Mouse (Mus musculus) heart, adult 2 months (tissue): ENCODE measurements around the gene Wnt7b. TPM values are rescaled to one million over a fixed set of nuclear protein-coding genes. Genes with fewer than 3 reads are reported as not detected.

Experiments
- DNase-seq, 2 experiments: peaks; one replicate each; pipeline ENCODE4 v3.0.0; 2021
- H3K27ac ChIP-seq: fragments of 200-600 bp; 2 replicates; pipeline ENCODE4 v1.8.1; 2022
- H3K27me3 ChIP-seq: fragments of 200-500 bp; 2 replicates; pipeline ENCODE4 v1.6.1; 2012; ENCODE audit warnings: mild to moderate bottlenecking, low read length, inconsistent platforms, mixed read lengths; ENCODE audit not compliant: control insufficient read depth, insufficient read depth
- H3K36me3 ChIP-seq: fragments of 200-500 bp; 2 replicates; pipeline ENCODE4 v1.6.1; 2012; ENCODE audit warnings: low read length, inconsistent platforms; ENCODE audit not compliant: control insufficient read depth, insufficient read depth
- H3K4me1 ChIP-seq: fragments of 200-500 bp; 2 replicates; pipeline ENCODE4 v1.6.1; 2011; ENCODE audit warnings: low read length; ENCODE audit not compliant: control insufficient read depth, insufficient read depth
- H3K4me3 ChIP-seq: fragments of 200-600 bp; 2 replicates; pipeline ENCODE4 v1.8.1; 2022
- H3K79me2 ChIP-seq: fragments of 200-500 bp; replicated peaks from 2 replicates; pipeline ENCODE4 v1.6.1; 2012; ENCODE audit warnings: mild to moderate bottlenecking, inconsistent platforms, low read length, moderate library complexity, mixed read lengths; ENCODE audit not compliant: control insufficient read depth, insufficient read depth
- H3K9ac ChIP-seq: fragments of 200-500 bp; 2 replicates; pipeline ENCODE4 v1.6.1; 2012; ENCODE audit warnings: low read depth, mild to moderate bottlenecking, control low read depth, inconsistent platforms, low read length, mixed read lengths
- CTCF ChIP-seq: fragments of 200-600 bp; IDR thresholded peaks from 2 replicates; pipeline ENCODE4 v1.8.1; 2022; ENCODE audit warnings: antibody characterized with exemption, mild to moderate bottlenecking, moderate library complexity
- EP300 ChIP-seq: fragments of 200-500 bp; IDR thresholded peaks from 2 replicates; pipeline ENCODE4 v1.6.1; 2011; ENCODE audit warnings: low read depth, low read length, control low read depth; ENCODE audit not compliant: insufficient read depth
- POLR2A ChIP-seq: fragments of 200-500 bp; IDR thresholded peaks from 2 replicates; pipeline ENCODE4 v1.6.1; 2011; ENCODE audit warnings: mild to moderate bottlenecking, low read depth, low read length, control low read depth; ENCODE audit not compliant: insufficient read depth
- WGBS: fragments of 180-500 bp; shearing (Covaris S2); methylation state at CpG from one replicate; pipeline ENCODE4 v1.1.7; 2018; 5-methylcytosine and 5-hydroxymethylcytosine counted together
- intact Hi-C: fragments of 180-260 bp; cut with DNase I; formaldehyde crosslinking; loops from one replicate; pipeline ENCODE4 v1.15.1; 2025
- long read RNA-seq: library from polyadenylated mRNA; stranded (forward); transcript quantifications from one replicate; pipeline ENCODE4 v2.0.0, GENCODE M21; 2021
- polyA plus RNA-seq: library from polyadenylated mRNA; depleted of rRNA; stranded (reverse); fragments of >200 nt; gene quantifications from 2 replicates; pipeline ENCODE4 v1.2.3, GENCODE M21; 2012; rRNA removed
- total RNA-seq, 2 experiments: library from RNA; stranded (reverse); gene quantifications; 2 replicates each; pipeline ENCODE4 v1.2.3; 2021

Wnt7b gene
- total RNA-seq (under 1 TPM; 0.14 to 0.18 TPM), polyA plus RNA-seq (0.12 and 0.41 TPM in 2 replicates)
- long read RNA-seq: 0 reads

DNA sequence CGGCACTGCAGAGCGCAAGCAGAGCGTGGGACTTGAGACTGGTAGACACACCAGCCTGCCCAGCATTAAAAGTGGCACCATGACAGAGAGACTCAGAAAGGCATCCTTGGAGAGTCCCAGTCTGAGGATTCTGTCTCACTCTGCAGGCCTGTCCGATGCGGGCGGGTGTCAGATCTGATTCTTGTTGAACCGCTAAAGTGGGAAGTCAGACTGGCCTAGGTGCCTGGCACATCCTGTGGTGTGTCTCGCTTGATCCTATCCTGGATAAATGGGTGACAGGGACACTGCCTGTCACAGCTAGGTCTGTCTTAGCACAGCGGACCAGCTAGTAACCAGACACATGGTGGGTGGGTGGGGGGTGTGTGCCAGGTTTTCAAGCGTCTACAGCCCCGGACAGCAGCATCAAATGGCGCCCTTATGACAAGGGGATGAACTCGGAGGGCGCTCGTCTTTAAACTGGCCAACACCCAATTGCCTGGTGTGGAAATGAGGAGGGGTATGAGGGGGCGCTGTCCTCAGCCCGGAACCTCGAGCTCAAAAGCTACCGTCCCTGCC is at the start of gene Wnt7b:
Gene Wnt7b, minus strand, starts transcription at position 118 of the 555 bp plus-strand sequence.
- Histone ChIP-seq H3K27ac (no peak within 1 kb of the TSS), H3K9ac (no peak within 1 kb of the TSS), H3K36me3 (no peaks in the 10 kb centered on the region), H3K4me3 (peak within 1 kb of the TSS; percentile 35; the same call in 1 of the 2 replicates), H3K27me3 (peaks cover 11% of the 10 kb centered on the region), H3K79me2 (no peaks in the 10 kb centered on the region), H3K4me1 (no peaks in the 10 kb centered on the region)
- DNase-seq: no peak
- 5% methylated on average over 19 of the region's 19 CpGs for WGBS
- no peak for TF ChIP-seq EP300
- TF ChIP-seq POLR2A: no peak
- no peak for TF ChIP-seq CTCF
- intact Hi-C loops: loop anchor here (5.0 to 10.0 kb wide), 2 partner anchors 198 to 435 kb away; no protein-coding TSS in a partner anchor

DNA sequence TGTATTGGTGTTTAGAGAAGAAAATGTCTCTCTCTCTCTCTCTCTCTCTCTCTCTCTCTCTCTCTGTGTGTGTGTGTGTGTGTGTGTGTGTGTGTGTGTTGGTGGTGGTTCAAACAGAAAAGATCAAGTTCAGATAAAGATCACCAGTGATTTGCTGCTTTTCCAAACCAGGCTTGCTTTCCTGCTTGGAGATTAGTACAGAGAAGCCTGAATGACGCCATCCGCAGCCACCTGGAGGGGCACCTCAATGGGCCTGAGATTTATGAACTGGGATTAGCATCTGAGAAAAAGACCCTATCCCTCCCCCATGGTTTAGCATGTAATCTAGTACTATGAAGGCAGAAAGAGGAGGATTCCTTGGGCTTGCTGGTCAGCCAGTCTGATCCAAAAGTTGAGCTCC is 49.3 kb upstream of the Wnt7b start:
- H3K27ac ChIP-seq: no peak overlapping the region
- 88% methylated on average over 2 of the region's 2 CpGs for WGBS
- no peak overlapping the region for H3K4me3 ChIP-seq
- no peak for DNase-seq
- H3K9ac ChIP-seq: no peak overlapping the region
- no peaks in the 10 kb centered on the region for H3K27me3 ChIP-seq
- TF ChIP-seq POLR2A (no peak), CTCF (no peak), EP300 (no peak)
- H3K4me1 ChIP-seq: peaks cover 1% of the 10 kb centered on the region; the same call in 1 of the 2 replicates
- no peaks in the 10 kb centered on the region for H3K79me2 ChIP-seq
- H3K36me3 ChIP-seq: no peaks in the 10 kb centered on the region
- intact Hi-C loops: no loop called here

DNA sequence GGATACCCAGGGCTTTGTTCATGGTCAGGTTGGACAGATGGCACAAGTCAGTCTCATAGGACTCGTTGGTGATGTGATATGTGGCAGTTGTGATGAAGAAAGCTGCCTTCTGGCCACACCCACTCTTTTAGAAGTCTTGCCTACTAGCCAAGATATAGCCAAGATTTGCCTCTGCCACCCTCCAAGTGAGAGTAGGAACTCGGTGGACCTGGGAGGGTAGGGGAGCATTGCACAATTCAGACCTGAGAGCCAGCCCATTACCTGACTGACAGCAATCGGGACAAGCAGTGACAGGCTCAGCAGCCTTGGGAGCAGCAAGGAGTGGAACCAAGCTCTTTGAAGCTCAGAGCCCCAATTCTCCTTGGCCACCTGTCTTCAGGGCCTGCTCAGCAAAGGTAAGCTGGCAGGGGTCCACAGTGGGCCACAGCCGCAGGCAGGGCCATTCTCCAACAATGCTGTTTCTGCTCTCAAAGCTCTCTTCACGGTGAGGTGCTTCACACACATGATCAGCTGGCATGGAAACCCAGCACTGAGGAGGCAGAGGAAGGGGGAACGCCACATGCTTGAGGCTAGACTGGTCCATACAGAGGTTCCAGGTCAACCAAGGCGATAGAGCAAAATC is 47.8 kb upstream of the Wnt7b start:
- H3K79me2 ChIP-seq: no peaks in the 10 kb centered on the region
- H3K27me3 ChIP-seq: no peaks in the 10 kb centered on the region
- H3K36me3 ChIP-seq: no peaks in the 10 kb centered on the region
- H3K4me1 ChIP-seq: no peaks in the 10 kb centered on the region; the same call in 1 of the 2 replicates
- 82% methylated on average over 7 of the region's 7 CpGs for WGBS
- H3K9ac ChIP-seq: no peak overlapping the region
- no peak for TF ChIP-seq POLR2A
- TF ChIP-seq CTCF: no peak
- no peak for TF ChIP-seq EP300
- intact Hi-C loops: no loop called here
- no peak overlapping the region for H3K27ac ChIP-seq
- no peak overlapping the region for H3K4me3 ChIP-seq
- no peak for DNase-seq

DNA sequence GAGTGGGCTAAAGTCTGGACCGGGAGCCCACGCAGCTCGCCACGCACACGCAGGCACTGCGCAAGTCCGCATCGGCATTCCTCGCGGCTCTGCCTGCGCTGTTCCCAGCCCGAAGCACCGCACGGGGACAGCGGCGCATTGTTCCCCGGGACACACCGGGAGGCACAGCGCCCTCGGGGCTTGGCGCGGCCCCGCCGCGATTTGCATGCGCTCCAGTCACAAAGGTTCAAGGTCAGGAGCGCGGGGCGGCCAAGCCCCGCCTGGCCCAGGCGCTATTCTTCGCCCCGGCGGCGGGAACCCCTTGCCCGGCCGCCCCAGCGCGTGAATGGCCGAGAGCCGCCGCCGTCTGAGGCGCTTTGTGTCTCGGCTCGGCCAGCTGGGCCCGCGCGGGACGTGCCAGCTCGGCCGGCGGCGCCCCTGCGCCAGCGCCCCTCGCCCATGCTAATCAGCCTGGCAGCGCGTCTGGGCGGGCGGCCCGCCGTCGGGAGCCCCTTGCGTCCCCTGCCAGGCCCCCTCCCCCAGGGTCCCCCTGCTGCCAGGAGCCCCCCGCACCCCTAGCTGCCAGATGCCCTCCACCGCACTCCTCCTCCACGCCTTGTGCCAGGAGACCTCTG is 43.5 kb upstream of the Wnt7b start:
- Histone ChIP-seq H3K9ac (peak overlapping the region; percentile 76), H3K27ac (peak overlapping the region; percentile 61), H3K36me3 (no peaks in the 10 kb centered on the region), H3K79me2 (no peaks in the 10 kb centered on the region), H3K27me3 (no peaks in the 10 kb centered on the region), H3K4me3 (peak overlapping the region; percentile 34), H3K4me1 (no peaks in the 10 kb centered on the region; the same call in 1 of the 2 replicates)
- 4% methylated on average over 68 of the region's 68 CpGs for WGBS
- DNase-seq: peak; percentile 71 to 76
- intact Hi-C loops: no loop called here
- no peak for TF ChIP-seq POLR2A
- TF ChIP-seq CTCF: peak; percentile 56
- TF ChIP-seq EP300: 0 out of 2 replicates have a peak, but pooled peaks have one; percentile 40

DNA sequence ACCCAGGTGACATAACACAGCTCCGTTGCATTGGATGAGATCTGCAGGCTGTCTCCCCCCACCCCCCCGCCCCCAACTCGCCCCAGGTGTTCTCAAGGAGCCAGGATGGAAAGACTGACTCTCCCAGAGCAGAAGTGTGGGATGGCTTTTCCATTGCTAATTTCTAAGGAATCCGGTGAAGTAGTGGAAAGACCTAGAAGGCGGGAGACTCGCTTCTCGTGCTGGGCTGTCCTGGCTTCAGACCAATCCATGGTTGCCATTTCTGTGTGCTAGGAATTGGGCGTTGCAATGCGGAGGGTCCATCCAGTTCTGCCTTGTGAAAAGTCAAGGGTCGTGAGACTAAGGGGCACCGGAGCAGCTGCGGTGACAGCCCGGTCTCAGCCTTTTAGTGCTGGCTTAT is 39.9 kb upstream of the Wnt7b start:
- no peaks in the 10 kb centered on the region; the same call in 1 of the 2 replicates for H3K4me1 ChIP-seq
- no peak overlapping the region for H3K9ac ChIP-seq
- intact Hi-C loops: no loop called here
- no peak overlapping the region for H3K4me3 ChIP-seq
- no peaks in the 10 kb centered on the region for H3K79me2 ChIP-seq
- H3K27ac ChIP-seq: no peak overlapping the region
- H3K36me3 ChIP-seq: no peaks in the 10 kb centered on the region
- 60% methylated on average over 13 of the region's 13 CpGs for WGBS
- no peaks in the 10 kb centered on the region for H3K27me3 ChIP-seq
- TF ChIP-seq POLR2A: no peak
- no peak for DNase-seq
